Mouse (Mus musculus) heart, postnatal 0 days (tissue): Measurements from ENCODE around the gene Slc30a10. TPM values are rescaled to one million over a fixed set of nuclear protein-coding genes. Genes with fewer than 3 reads are reported as not detected.

Experiments
- ATAC-seq: fragments of 200-750 bp; cut with Nextera tagmentation; 2 replicates; pipeline ENCODE4 v1.8.0; 2017; ENCODE audit warnings: low read depth, moderate number of reproducible peaks, moderate library complexity; ENCODE audit not compliant: insufficient read depth
- DNase-seq: peaks from one replicate; pipeline ENCODE4 v3.0.0-alpha.2; 2016; ENCODE audit warnings: low spot score
- H3K27ac ChIP-seq: fragments of 300-500 bp; sonication (generic); 2 replicates; pipeline ENCODE4 v1.5.1; 2014; ENCODE audit warnings: low read depth, mild to moderate bottlenecking
- H3K27me3 ChIP-seq: fragments of 300-500 bp; sonication (generic); 2 replicates; pipeline ENCODE4 v1.6.1; 2014; ENCODE audit warnings: low read length, mixed read lengths; ENCODE audit not compliant: control insufficient read depth, insufficient read depth
- H3K36me3 ChIP-seq: fragments of 300-500 bp; sonication (generic); replicated peaks from 2 replicates; pipeline ENCODE4 v1.6.1; 2014; ENCODE audit warnings: low read length, mixed read lengths; ENCODE audit not compliant: control insufficient read depth, insufficient read depth
- H3K4me1 ChIP-seq: fragments of 300-500 bp; sonication (generic); 2 replicates; pipeline ENCODE4 v1.6.1; 2014; ENCODE audit warnings: antibody characterized with exemption; ENCODE audit not compliant: control insufficient read depth, insufficient read depth
- H3K4me2 ChIP-seq: fragments of 300-500 bp; sonication (generic); 2 replicates; pipeline ENCODE4 v1.6.1; 2014; ENCODE audit warnings: low read depth, mild to moderate bottlenecking, low read length, moderate library complexity
- H3K4me3 ChIP-seq: fragments of 300-500 bp; sonication (generic); 2 replicates; pipeline ENCODE4 v1.5.1; 2014; ENCODE audit warnings: low read depth, low read length
- H3K9ac ChIP-seq: fragments of 300-500 bp; sonication (generic); replicated peaks from 2 replicates; pipeline ENCODE4 v1.6.1; 2014; ENCODE audit warnings: low read depth, low read length, mixed read lengths
- H3K9me3 ChIP-seq: fragments of 300-500 bp; sonication (generic); replicated peaks from 2 replicates; pipeline ENCODE4 v1.6.1; 2016; ENCODE audit warnings: low read length; ENCODE audit not compliant: control insufficient read depth
- CTCF ChIP-seq: IDR thresholded peaks from 2 replicates; pipeline ENCODE4 v1.5.1; 2016; ENCODE audit warnings: antibody characterized with exemption, control low read depth, low read depth
- EP300 ChIP-seq: IDR thresholded peaks from 2 replicates; pipeline ENCODE4 v1.6.1; 2016; ENCODE audit warnings: antibody characterized with exemption, low read depth
- WGBS: fragments of 180-500 bp; shearing (Covaris S2); extraction: QIAGEN DNeasy Blood & Tissue Kit; methylation state at CpG from one replicate; pipeline ENCODE4 v1.1.7; 2014; 5-methylcytosine and 5-hydroxymethylcytosine counted together
- polyA plus RNA-seq: library from polyadenylated mRNA; unstranded; fragments of >200 nt; fragmentation: Nextera tagmentation; extraction: Ambion mirVana; gene quantifications from 2 replicates; pipeline ENCODE4 v1.2.1, GENCODE M21; 2015
- total RNA-seq: library from RNA; depleted of rRNA; stranded (reverse); fragments of >200 nt; gene quantifications from 2 replicates; pipeline ENCODE4 v1.2.3, GENCODE M21; 2014; ENCODE audit warnings: low replicate concordance

Slc30a10 gene
- total and polyA plus RNA-seq, 2 experiments from 2014 or later, result 0.01 TPM; not detected in 1

GRCm38 (mm10) chr1:185438841-185439580 is 15.6 kb upstream of the Slc30a10 start:
- DNase-seq (peak; percentile 38), ATAC-seq (no peak)
- no peaks in the 10 kb centered on the region for H3K4me1 ChIP-seq
- no peak overlapping the region for H3K27ac ChIP-seq
- 48% methylated on average over 9 of the region's 9 CpGs for WGBS
- H3K9ac ChIP-seq, result no peak overlapping the region
- H3K4me3 ChIP-seq, result no peak overlapping the region
- H3K4me2 ChIP-seq, result no peak overlapping the region
- no peaks in the 10 kb centered on the region for H3K36me3 ChIP-seq
- no peaks in the 10 kb centered on the region for H3K9me3 ChIP-seq
- 0 out of 2 replicates have a peak, but pooled peaks cover 3% of the 10 kb centered on the region for H3K27me3 ChIP-seq
- TF ChIP-seq CTCF (peak; percentile 43; the same call in 1 of the 2 replicates), EP300 (no peak)

GRCm38 (mm10) chr1:185441703-185442472 is 12.8 kb upstream of the Slc30a10 start:
- TF ChIP-seq EP300 (no peak), CTCF (no peak)
- no peak overlapping the region for H3K9ac ChIP-seq
- H3K9me3 ChIP-seq, result no peaks in the 10 kb centered on the region
- H3K27me3 ChIP-seq, result 0 out of 2 replicates have a peak, but pooled peaks cover 3% of the 10 kb centered on the region
- no peak overlapping the region for H3K4me2 ChIP-seq
- no peak overlapping the region for H3K27ac ChIP-seq
- H3K36me3 ChIP-seq, result no peaks in the 10 kb centered on the region
- H3K4me3 ChIP-seq, result no peak overlapping the region
- ATAC-seq (no peak), DNase-seq (no peak)
- 66% methylated on average over 18 of the region's 18 CpGs for WGBS
- H3K4me1 ChIP-seq, result no peaks in the 10 kb centered on the region

- H3K36me3 ChIP-seq, result no peaks in the 10 kb centered on the region
- no peak for DNase-seq
- WGBS, result 76% methylated on average over 7 of the region's 7 CpGs
- no peaks in the 10 kb centered on the region for H3K9me3 ChIP-seq
- H3K27ac ChIP-seq, result no peak overlapping the region
- H3K4me1 ChIP-seq, result no peaks in the 10 kb centered on the region
- H3K9ac ChIP-seq, result no peak overlapping the region
- no peak for ATAC-seq
- TF ChIP-seq CTCF (no peak), EP300 (no peak)
- no peak overlapping the region for H3K4me3 ChIP-seq
- 0 out of 2 replicates have a peak, but pooled peaks cover 10% of the 10 kb centered on the region for H3K27me3 ChIP-seq
- H3K4me2 ChIP-seq, result no peak overlapping the region
Observed at GRCm38 (mm10) chr1:185448936-185449335, 5.7 kb upstream of the Slc30a10 start.

- Histone ChIP-seq H3K9me3 (no peaks in the 10 kb centered on the region), H3K36me3 (no peaks in the 10 kb centered on the region), H3K4me1 (peaks cover 2% of the 10 kb centered on the region; the same call in 1 of the 2 replicates), H3K27me3 (peaks cover 18% of the 10 kb centered on the region), H3K9ac (no peak overlapping the region), H3K4me2 (no peak overlapping the region), H3K4me3 (no peak overlapping the region), H3K27ac (no peak overlapping the region)
- ATAC-seq (no peak), DNase-seq (no peak)
- 67% methylated on average over 2 of the region's 2 CpGs for WGBS
- TF ChIP-seq EP300 (no peak), CTCF (no peak)
Observed at GRCm38 (mm10) chr1:185449727-185450126, 4.9 kb upstream of the Slc30a10 start.

- 69% methylated on average over 8 of the region's 8 CpGs for WGBS
- ATAC-seq, result no peak
Observed at GRCm38 (mm10) chr1:185451077-185451476, 3.6 kb upstream of the Slc30a10 start.

More at GRCm38 (mm10) chr1:185451077-185451476, 3.6 kb upstream of the Slc30a10 start:
- H3K9me3 ChIP-seq, result no peaks in the 10 kb centered on the region
- no peak overlapping the region for H3K4me3 ChIP-seq
- TF ChIP-seq EP300 (no peak), CTCF (no peak)
- DNase-seq, result no peak
- H3K27me3 ChIP-seq, result peaks cover 31% of the 10 kb centered on the region
- H3K4me1 ChIP-seq, result peaks cover 9% of the 10 kb centered on the region
- H3K36me3 ChIP-seq, result no peaks in the 10 kb centered on the region
- H3K4me2 ChIP-seq, result no peak overlapping the region
- no peak overlapping the region for H3K27ac ChIP-seq
- no peak overlapping the region for H3K9ac ChIP-seq
